Mouse (Mus musculus) MEL (cell line): Measurements from ENCODE around the gene Hmgb1. TPM values are rescaled to one million over a fixed set of nuclear protein-coding genes. Genes with fewer than 3 reads are reported as not detected.

ENCODE experiments used
- DNase-seq: peaks from one replicate; pipeline ENCODE4 v3.0.0; 2011; ENCODE audit warnings: low read depth, low spot score
- H3K27ac ChIP-seq: 2 replicates; pipeline ENCODE4 v1.5.1; 2012; ENCODE audit warnings: low read depth, mild to moderate bottlenecking, control low read depth, low read length, moderate library complexity; ENCODE audit not compliant: control insufficient read depth
- H3K27me3 ChIP-seq, 2 experiments: fragments of 150-350 bp in 1 of 2; sonication (generic) in 1 of 2; 2 replicates each; pipeline ENCODE4 v1.6.1; 2012; ENCODE audit warnings: low read length in 2 of 2, mild to moderate bottlenecking in 2 of 2, improper control_type of control experiment in 1 of 2, moderate library complexity in 1 of 2; ENCODE audit not compliant: insufficient read depth in 2 of 2, control insufficient read depth in 1 of 2
- H3K36me3 ChIP-seq, 2 experiments: 2 replicates each; pipeline ENCODE4 v1.6.1; 2012 to 2014; ENCODE audit warnings: low read length in 2 of 2, improper control_type of control experiment in 1 of 2, inconsistent platforms in 1 of 2, mild to moderate bottlenecking in 1 of 2; ENCODE audit not compliant: insufficient read depth in 2 of 2, control insufficient read depth in 1 of 2
- H3K4me1 ChIP-seq, 2 experiments: fragments of 150-350 bp in 1 of 2; sonication (generic) in 1 of 2; 2 replicates each; pipeline ENCODE4 v1.6.1; 2012; ENCODE audit warnings: low read length in 2 of 2, improper control_type of control experiment in 1 of 2, mild to moderate bottlenecking in 1 of 2; ENCODE audit not compliant: insufficient read depth in 2 of 2, control insufficient read depth in 1 of 2
- H3K4me3 ChIP-seq, 2 experiments: fragments of 150-350 bp in 1 of 2; sonication (generic) in 1 of 2; 2 replicates each; pipeline ENCODE4 v1.5.1; 2012; ENCODE audit warnings: low read depth in 2 of 2, low read length in 2 of 2, mild to moderate bottlenecking in 2 of 2, moderate library complexity in 2 of 2, control low read depth in 1 of 2, improper control_type of control experiment in 1 of 2; ENCODE audit not compliant: control insufficient read depth in 1 of 2, insufficient read depth in 1 of 2
- H3K79me2 ChIP-seq: 2 replicates; pipeline ENCODE4 v1.6.1; 2012; ENCODE audit warnings: mild to moderate bottlenecking, low read length, moderate library complexity; ENCODE audit not compliant: control insufficient read depth, poor library complexity, insufficient read depth
- H3K9ac ChIP-seq: 2 replicates; pipeline ENCODE4 v1.6.1; 2012; ENCODE audit warnings: low read depth, mild to moderate bottlenecking, control low read depth, low read length, moderate library complexity; ENCODE audit not compliant: control insufficient read depth, poor library complexity, severe bottlenecking
- H3K9me3 ChIP-seq: fragments of 150-350 bp; sonication (generic); replicated peaks from 2 replicates; pipeline ENCODE4 v1.6.1; 2012; ENCODE audit warnings: mild to moderate bottlenecking, low read length, improper control_type of control experiment, moderate library complexity; ENCODE audit not compliant: insufficient read depth
- CHD1 ChIP-seq: IDR thresholded peaks from 2 replicates; pipeline ENCODE4 v1.6.1; 2012; ENCODE audit warnings: low read depth, mild to moderate bottlenecking, inconsistent platforms, low read length, improper control_type of control experiment
- CHD2 ChIP-seq: IDR thresholded peaks from 2 replicates; pipeline ENCODE4 v1.6.1; 2011; ENCODE audit warnings: low read length, improper control_type of control experiment
- ETS1 ChIP-seq: IDR thresholded peaks from 2 replicates; pipeline ENCODE4 v1.6.1; 2012; ENCODE audit warnings: low read depth, mild to moderate bottlenecking, inconsistent platforms, low read length, improper control_type of control experiment, moderate library complexity
- HCFC1 ChIP-seq: IDR thresholded peaks from 2 replicates; pipeline ENCODE4 v1.6.1; 2012; ENCODE audit warnings: low read depth, mild to moderate bottlenecking, inconsistent platforms, low read length, improper control_type of control experiment, moderate library complexity
- MAFK ChIP-seq: IDR thresholded peaks from 2 replicates; pipeline ENCODE4 v1.6.1; 2011; ENCODE audit warnings: low read depth, mild to moderate bottlenecking, low read length, improper control_type of control experiment, borderline replicate concordance
- MAX ChIP-seq: IDR thresholded peaks from 2 replicates; pipeline ENCODE4 v1.6.1; 2011; ENCODE audit warnings: low read length, improper control_type of control experiment
- MXI1 ChIP-seq: IDR thresholded peaks from 2 replicates; pipeline ENCODE4 v1.6.1; 2011; ENCODE audit warnings: mild to moderate bottlenecking, low read depth, low read length, improper control_type of control experiment
- MYB ChIP-seq: IDR thresholded peaks from 2 replicates; pipeline ENCODE4 v1.6.1; 2011; ENCODE audit warnings: mild to moderate bottlenecking, low read depth, low read length, improper control_type of control experiment
- NELFE ChIP-seq: IDR thresholded peaks from 2 replicates; pipeline ENCODE4 v1.6.1; 2011; ENCODE audit warnings: low read depth, low read length, improper control_type of control experiment
- RAD21 ChIP-seq: IDR thresholded peaks from 2 replicates; pipeline ENCODE4 v1.6.1; 2011; ENCODE audit warnings: mild to moderate bottlenecking, low read depth, low read length, improper control_type of control experiment
- SMC3 ChIP-seq: IDR thresholded peaks from 2 replicates; pipeline ENCODE4 v1.6.1; 2011; ENCODE audit warnings: low read depth, low read length, improper control_type of control experiment
- USF1 ChIP-seq: IDR thresholded peaks from 2 replicates; pipeline ENCODE4 v1.6.1; 2014; ENCODE audit warnings: low read depth, mild to moderate bottlenecking, inconsistent platforms, low read length, improper control_type of control experiment, moderate library complexity
- polyA plus RNA-seq, 2 experiments: library from polyadenylated mRNA; stranded (reverse) in 1 of 2; unstranded in 1 of 2; fragments of >175 nt in 1 of 2; fragments of >200 nt in 1 of 2; gene quantifications; 2 replicates each; pipeline versions ENCODE4 v1.2.1 to v1.2.4; 2012; ENCODE audit warnings: low replicate concordance in 2 of 2, low read depth in 1 of 2; ENCODE audit not compliant: insufficient read length in 2 of 2, insufficient read depth in 1 of 2, missing spikeins in 1 of 2
- total RNA-seq: library from RNA; depleted of rRNA; stranded (reverse); fragments of 300-350 nt; gene quantifications from 2 replicates; pipeline ENCODE4 v1.2.3, GENCODE M21; 2012; rRNA removed

Gene Hmgb1
- total and polyA plus RNA-seq, 3 experiments = 600 to 678 TPM; not detected in 1

- H3K27ac ChIP-seq = no peak overlapping the region
- peaks cover 5 to 10% of the 10 kb centered on the region in 2 experiments; a peak in 3 of 4 replicates for H3K4me1 ChIP-seq
- TF ChIP-seq MAFK (no peak), SMC3 (no peak), MAX (no peak), USF1 (no peak), CHD1 (no peak), CHD2 (no peak), HCFC1 (no peak), MXI1 (no peak), NELFE (no peak), MYB (no peak), RAD21 (no peak), ETS1 (no peak)
- no peak for DNase-seq
- H3K9ac ChIP-seq = no peak overlapping the region
- peaks cover 0 to 12% of the 10 kb centered on the region in 2 experiments; a peak in 2 of 4 replicates for H3K36me3 ChIP-seq
- H3K79me2 ChIP-seq = peaks cover 2% of the 10 kb centered on the region; the same call in 1 of the 2 replicates
- H3K9me3 ChIP-seq = no peaks in the 10 kb centered on the region
- no peaks in the 10 kb centered on the region for H3K27me3 ChIP-seq
- H3K4me3 ChIP-seq = no peak overlapping the region
These were observed 187.6 kb downstream of the Hmgb1 start for GRCm38 (mm10) chr5:148996709-148997037.

Other genes with a start within 250 kb of the Hmgb1 start
- 1.2 TPM in 1 of 2 replicates, not detected in the other for gene Gm42791, start 189.3 kb downstream of the Hmgb1 start, total RNA-seq
- gene Gm42791, start 189.3 kb downstream of the Hmgb1 start, polyA plus RNA-seq = 1 to 10 TPM in 1 of 2 experiments, not detected in 1; 2.1 TPM
- gene Uspl1, start 139 bp downstream of the Hmgb1 start, total RNA-seq = 84.2 and 94.4 TPM in 2 replicates
- 100 to 1,000 TPM in 1 of 2 experiments, 10 to 100 TPM in 1; 68.5 to 179 TPM for gene Uspl1, start 139 bp downstream of the Hmgb1 start, polyA plus RNA-seq
- gene Alox5ap, start 80.3 kb upstream of the Hmgb1 start, total RNA-seq = 47.5 and 56.4 TPM in 2 replicates
- gene Alox5ap, start 80.3 kb upstream of the Hmgb1 start, polyA plus RNA-seq = 100 to 1,000 TPM in 1 of 2 experiments, not detected in 1; 157 TPM
- not detected in 2 replicates for gene Medag, start 227.3 kb upstream of the Hmgb1 start, total RNA-seq
- not detected for gene Medag, start 227.3 kb upstream of the Hmgb1 start, polyA plus RNA-seq